Mouse (Mus musculus) midbrain, postnatal 0 days (tissue): ENCODE measurements around the gene Psg22. TPM values are rescaled to one million over a fixed set of nuclear protein-coding genes. Genes with fewer than 3 reads are reported as not detected.
"Not testable (repeated sequence)": the region's sequence is repeated elsewhere in the genome, so short reads cannot be mapped to it uniquely, and the experiment has no call there.

Source experiments
- ATAC-seq: fragments of 200-750 bp; cut with Nextera tagmentation; 2 replicates; pipeline ENCODE4 v1.8.0; 2017; ENCODE audit warnings: moderate number of reproducible peaks, mild to moderate bottlenecking, moderate TSS enrichment, moderate library complexity; ENCODE audit not compliant: low FRiP score
- DNase-seq: peaks from one replicate; pipeline ENCODE4 v3.0.0-alpha.2; 2015; ENCODE audit warnings: low spot score
- H3K27ac ChIP-seq: fragments of 300-500 bp; sonication (generic); 2 replicates; pipeline ENCODE4 v1.5.1; 2014; ENCODE audit warnings: low read depth, mild to moderate bottlenecking, low read length, mixed read lengths
- H3K27me3 ChIP-seq: fragments of 300-500 bp; sonication (generic); 2 replicates; pipeline ENCODE4 v1.6.1; 2014; ENCODE audit warnings: low read length, control low read depth, mixed read lengths; ENCODE audit not compliant: insufficient read depth
- H3K36me3 ChIP-seq: fragments of 300-500 bp; sonication (generic); 2 replicates; pipeline ENCODE4 v1.6.1; 2014; ENCODE audit warnings: low read length, control low read depth, mixed read lengths; ENCODE audit not compliant: insufficient read depth
- H3K4me1 ChIP-seq: fragments of 300-500 bp; sonication (generic); 2 replicates; pipeline ENCODE4 v1.6.1; 2014; ENCODE audit warnings: mild to moderate bottlenecking, control low read depth, antibody characterized with exemption, low read length, mixed read lengths; ENCODE audit not compliant: insufficient read depth
- H3K4me2 ChIP-seq: fragments of 300-500 bp; sonication (generic); 2 replicates; pipeline ENCODE4 v1.6.1; 2014; ENCODE audit warnings: low read depth, mild to moderate bottlenecking, low read length, mixed read lengths; ENCODE audit not compliant: poor library complexity, severe bottlenecking
- H3K4me3 ChIP-seq: fragments of 300-500 bp; sonication (generic); 2 replicates; pipeline ENCODE4 v1.5.1; 2014; ENCODE audit warnings: low read depth, mild to moderate bottlenecking, low read length, moderate library complexity
- H3K9ac ChIP-seq: fragments of 300-500 bp; sonication (generic); replicated peaks from 2 replicates; pipeline ENCODE4 v1.6.1; 2014; ENCODE audit warnings: mild to moderate bottlenecking, low read length, moderate library complexity, mixed read lengths; ENCODE audit not compliant: poor library complexity, severe bottlenecking
- H3K9me3 ChIP-seq: fragments of 300-500 bp; sonication (generic); 2 replicates; pipeline ENCODE4 v1.6.1; 2016; ENCODE audit warnings: low read length, control low read depth
- CTCF ChIP-seq: IDR thresholded peaks from 2 replicates; pipeline ENCODE4 v1.5.1; 2016; ENCODE audit warnings: antibody characterized with exemption, mild to moderate bottlenecking
- WGBS: fragments of 180-500 bp; shearing (Covaris S2); extraction: QIAGEN DNeasy Blood & Tissue Kit; methylation state at CpG from one replicate; pipeline ENCODE4 v1.1.7; 2014; 5-methylcytosine and 5-hydroxymethylcytosine counted together
- polyA plus RNA-seq: library from polyadenylated mRNA; unstranded; fragments of >200 nt; fragmentation: Nextera tagmentation; extraction: Ambion mirVana; gene quantifications from 2 replicates; pipeline ENCODE4 v1.2.1, GENCODE M21; 2015
- total RNA-seq: library from RNA; depleted of rRNA; stranded (reverse); fragments of >200 nt; gene quantifications from 2 replicates; pipeline ENCODE4 v1.2.3, GENCODE M21; 2014; rRNA removed

Gene Psg22
- total and polyA plus RNA-seq, 2 experiments from 2014 or later = not detected

DNA sequence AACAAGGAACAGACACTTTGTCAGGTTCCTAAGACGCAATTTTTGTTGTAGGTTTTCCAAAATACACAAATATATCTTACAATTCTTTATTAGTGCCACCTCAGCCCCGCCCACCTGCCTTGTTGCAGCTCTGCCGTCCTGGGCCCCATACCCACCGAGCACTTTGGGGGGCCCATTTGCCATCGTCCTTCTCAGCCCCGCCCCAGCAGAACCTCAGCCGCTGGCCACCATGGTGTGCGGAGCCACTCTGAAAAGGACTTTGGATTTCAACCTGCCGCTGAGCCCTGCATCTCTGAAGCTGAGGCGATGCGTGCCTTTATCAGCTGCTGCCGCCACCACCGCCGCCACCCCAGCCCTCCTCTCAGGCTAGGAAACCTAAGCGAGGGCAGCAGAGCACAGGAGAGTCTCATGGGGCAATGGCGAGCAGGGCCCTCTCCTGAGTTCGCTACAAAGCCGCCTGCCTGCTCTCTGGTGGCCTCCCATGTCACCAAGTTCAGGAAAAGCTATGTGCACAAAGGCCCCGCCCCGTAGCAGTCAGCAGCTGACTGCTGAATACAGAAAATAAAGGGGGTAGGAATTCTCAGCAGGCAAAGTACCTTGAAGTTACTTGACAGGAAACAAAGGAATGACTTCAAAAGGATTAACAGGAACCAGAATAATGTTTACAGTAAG, 28.4 kb downstream of the Psg22 start:
- Histone ChIP-seq H3K9ac (peak overlapping the region; percentile 59), H3K4me2 (peak overlapping the region; percentile 51), H3K36me3 (no peaks in the 10 kb centered on the region), H3K27me3 (peaks cover 5% of the 10 kb centered on the region; the same call in 1 of the 2 replicates), H3K4me3 (peak overlapping the region; percentile 28), H3K27ac (peak overlapping the region; percentile 12; the same call in 1 of the 2 replicates), H3K4me1 (no peaks in the 10 kb centered on the region), H3K9me3 (no peaks in the 10 kb centered on the region)
- no peak for DNase-seq
- TF ChIP-seq CTCF = no peak
- 7% methylated on average over 20 of the region's 20 CpGs for WGBS
- ATAC-seq = no peak

DNA sequence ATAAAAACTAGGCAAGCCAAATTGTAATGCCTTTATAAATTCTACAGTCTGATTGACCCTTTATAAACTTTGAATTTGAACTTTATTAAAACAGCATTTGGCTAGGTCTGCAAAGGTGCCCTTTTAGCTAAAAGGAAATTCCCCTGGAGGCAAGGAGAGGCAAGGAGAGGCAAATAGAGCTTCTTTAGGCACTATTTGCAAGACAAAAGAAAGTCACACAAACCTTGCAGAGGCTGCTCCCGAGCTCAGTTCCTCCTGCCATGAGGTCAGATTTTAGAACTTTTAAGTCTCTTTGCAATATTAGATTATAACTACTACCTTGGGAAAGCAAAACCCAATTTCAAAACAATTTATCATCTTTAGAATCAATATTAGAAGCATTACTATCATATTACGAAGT, 29.5 kb downstream of the Psg22 start:
- ATAC-seq, H3K4me3 ChIP-seq, H3K27me3 ChIP-seq, H3K9me3 ChIP-seq, H3K27ac ChIP-seq, H3K9ac ChIP-seq, H3K4me1 ChIP-seq, H3K36me3 ChIP-seq, H3K4me2 ChIP-seq, DNase-seq: not testable (repeated sequence)
- 47% methylated on average over 2 of the region's 2 CpGs for WGBS

DNA sequence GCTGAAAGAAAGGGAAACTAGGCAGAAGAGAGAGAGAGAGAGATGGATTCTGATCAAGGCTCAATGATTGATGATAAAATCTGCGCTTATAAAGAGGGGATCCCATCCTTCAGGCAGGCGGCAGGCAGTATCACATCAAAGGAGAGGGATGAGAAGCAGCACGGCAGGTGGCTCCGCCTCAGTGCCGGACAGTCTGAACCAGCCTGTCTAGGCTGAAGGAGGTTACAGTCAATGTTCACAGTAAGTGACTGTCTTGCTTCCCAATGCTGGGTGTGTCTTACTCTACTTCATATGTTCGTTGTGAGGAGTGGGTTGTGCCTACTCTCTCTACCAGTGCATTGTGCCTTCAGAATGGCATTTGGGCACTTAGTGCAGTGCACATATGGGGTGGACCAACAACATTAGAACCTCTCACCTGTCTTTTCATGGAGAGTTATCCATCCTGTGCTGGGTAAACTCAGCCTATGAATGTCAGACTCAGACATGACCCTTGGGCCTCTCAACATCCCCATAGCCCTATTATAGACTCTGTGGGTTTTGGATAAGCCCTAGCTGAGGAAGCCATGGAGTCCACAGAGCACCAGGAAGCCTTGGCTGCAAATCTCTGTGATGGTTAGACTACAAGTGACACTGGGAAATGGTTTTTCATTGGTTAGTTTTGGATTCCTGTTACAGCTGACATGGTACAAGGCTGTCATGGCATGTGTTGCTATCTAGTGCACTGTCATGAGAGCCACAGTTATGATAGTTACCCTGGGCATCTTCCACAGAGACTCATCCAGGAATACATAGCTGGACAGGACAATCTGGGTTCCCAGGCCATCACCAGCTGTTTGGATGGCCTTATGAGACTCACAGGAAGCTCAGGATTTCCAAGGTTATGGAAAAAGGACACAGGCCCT, 31.4 kb downstream of the Psg22 start:
- H3K27me3 ChIP-seq = peaks cover 5% of the 10 kb centered on the region; the same call in 1 of the 2 replicates
- H3K36me3 ChIP-seq = no peaks in the 10 kb centered on the region
- no peaks in the 10 kb centered on the region for H3K4me1 ChIP-seq
- H3K9ac ChIP-seq = no peak overlapping the region
- TF ChIP-seq CTCF = no peak
- H3K4me2 ChIP-seq = no peak overlapping the region
- no peak overlapping the region for H3K4me3 ChIP-seq
- H3K27ac ChIP-seq = no peak overlapping the region
- DNase-seq = no peak
- peak; percentile 52; the same call in 1 of the 2 replicates for ATAC-seq
- H3K9me3 ChIP-seq = no peaks in the 10 kb centered on the region
- whole genome bisulfite sequencing = 19% methylated on average over 6 of the region's 6 CpGs

DNA sequence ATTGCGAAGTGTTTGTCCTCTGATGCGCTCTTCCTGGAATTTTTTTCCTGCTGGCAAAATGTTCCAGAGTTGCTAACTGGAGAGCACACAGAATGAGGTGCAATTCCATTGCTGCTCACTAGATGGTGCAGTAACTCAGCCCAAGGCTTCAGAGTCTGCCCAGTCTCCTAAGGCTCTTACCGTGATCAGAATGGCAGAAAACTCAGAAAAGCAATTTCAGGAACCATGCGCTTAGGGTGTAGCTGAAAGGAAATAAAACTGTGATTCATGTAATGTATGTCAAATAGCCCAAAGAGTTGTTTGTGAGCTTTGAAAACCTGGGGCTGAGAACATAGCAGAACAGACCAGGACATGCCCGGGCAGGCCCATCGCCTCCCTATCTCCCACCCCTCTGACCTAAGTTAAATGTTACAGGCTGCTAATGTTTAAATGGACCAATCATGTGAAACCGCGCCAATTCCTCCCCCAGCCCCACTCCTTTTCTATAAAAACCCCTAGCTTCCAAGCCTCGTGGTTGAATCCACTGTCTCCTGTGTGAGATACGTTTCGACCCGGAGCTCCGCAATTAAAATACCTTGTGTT, 32.1 kb downstream of the Psg22 start:
- not testable (repeated sequence) for H3K4me2 ChIP-seq, H3K4me1 ChIP-seq, H3K27me3 ChIP-seq, H3K9me3 ChIP-seq, H3K4me3 ChIP-seq, H3K9ac ChIP-seq, H3K36me3 ChIP-seq, H3K27ac ChIP-seq
- DNase-seq (peak; percentile 88), ATAC-seq (peak; percentile 90)
- 47% methylated on average over 11 of the region's 13 CpGs for WGBS
- peak; percentile 93 for TF ChIP-seq CTCF

DNA sequence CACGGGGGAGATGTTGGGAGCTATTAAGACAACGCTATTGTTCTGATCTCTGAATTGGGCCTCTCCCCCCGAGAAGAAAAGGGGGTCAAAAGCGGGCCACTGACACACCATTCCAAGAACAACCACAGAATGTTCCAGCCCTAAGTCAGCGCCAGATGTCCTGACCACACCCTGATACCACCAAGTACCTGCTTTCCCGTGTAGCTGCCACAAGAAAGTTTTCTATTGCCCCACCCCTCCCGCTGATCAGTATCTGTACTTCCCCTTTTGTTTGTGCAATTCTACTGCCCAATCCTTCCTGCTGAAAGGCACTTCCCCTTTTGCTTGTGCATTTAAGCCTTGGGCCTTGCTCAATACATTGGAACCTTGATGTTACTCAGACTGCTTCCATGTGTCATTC, 42.3 kb downstream of the Psg22 start:
- not testable (repeated sequence) for ATAC-seq, H3K9ac ChIP-seq, H3K9me3 ChIP-seq, H3K4me3 ChIP-seq, H3K4me1 ChIP-seq, DNase-seq, H3K36me3 ChIP-seq, H3K27ac ChIP-seq, H3K27me3 ChIP-seq, H3K4me2 ChIP-seq
- 93% methylated on average over 7 of the region's 7 CpGs for WGBS

DNA sequence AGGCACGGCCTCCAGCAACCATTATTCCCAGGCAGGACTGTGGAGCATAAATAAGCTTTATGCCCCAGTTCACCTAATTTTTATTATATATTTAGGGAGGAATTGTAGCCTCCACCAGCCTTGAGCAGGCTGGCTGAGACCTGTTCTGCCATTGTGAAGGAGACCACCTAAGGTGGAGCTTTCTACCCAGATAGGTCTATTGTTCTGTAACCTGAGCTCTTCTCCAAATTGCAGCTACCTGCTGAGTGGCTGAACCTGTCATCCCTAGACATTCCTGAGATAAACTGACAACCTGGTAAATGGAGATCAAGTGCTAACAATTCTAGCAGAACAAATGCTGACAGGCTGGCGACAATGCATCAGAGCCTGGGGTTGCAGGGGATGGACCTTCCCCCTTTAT, 45.0 kb downstream of the Psg22 start:
- not testable (repeated sequence) for H3K36me3 ChIP-seq, H3K9me3 ChIP-seq, H3K4me1 ChIP-seq, H3K27ac ChIP-seq, ATAC-seq, H3K9ac ChIP-seq, H3K4me3 ChIP-seq, H3K27me3 ChIP-seq, H3K4me2 ChIP-seq, DNase-seq
- no CpG with 5 or more reads among the region's 2 CpGs for WGBS

Other genes starting within 250 kb of the Psg22 start
- gene Psg26, start 233.9 kb upstream of the Psg22 start, total RNA-seq = not detected in 2 replicates
- not detected in 2 replicates for gene Psg26, start 233.9 kb upstream of the Psg22 start, polyA plus RNA-seq
- gene Psg25, start 185.8 kb upstream of the Psg22 start, total RNA-seq = not detected in 2 replicates
- not detected in 2 replicates for gene Psg25, start 185.8 kb upstream of the Psg22 start, polyA plus RNA-seq
- not detected in 2 replicates for gene Psg27, start 150.8 kb upstream of the Psg22 start, total RNA-seq
- not detected in 2 replicates for gene Psg27, start 150.8 kb upstream of the Psg22 start, polyA plus RNA-seq
- not detected in 2 replicates for gene Psg23, start 101.6 kb upstream of the Psg22 start, total RNA-seq
- gene Psg23, start 101.6 kb upstream of the Psg22 start, polyA plus RNA-seq = not detected in 2 replicates
- not detected in 2 replicates for gene Psg21, start 61.4 kb upstream of the Psg22 start, total RNA-seq
- not detected in 2 replicates for gene Psg21, start 61.4 kb upstream of the Psg22 start, polyA plus RNA-seq
- gene Psg20, start 31.9 kb upstream of the Psg22 start, total RNA-seq = not detected in 2 replicates
- not detected in 2 replicates for gene Psg20, start 31.9 kb upstream of the Psg22 start, polyA plus RNA-seq
- gene Psg19, start 80.4 kb downstream of the Psg22 start, total RNA-seq = not detected in 2 replicates
- not detected in 2 replicates for gene Psg19, start 80.4 kb downstream of the Psg22 start, polyA plus RNA-seq
- not detected in 2 replicates for gene Psg17, start 103.5 kb downstream of the Psg22 start, total RNA-seq
- gene Psg17, start 103.5 kb downstream of the Psg22 start, polyA plus RNA-seq = not detected in 2 replicates
- 2.0 and 3.3 TPM in 2 replicates for gene Mill2, start 121.9 kb downstream of the Psg22 start, total RNA-seq
- 0.64 and 0.93 TPM in 2 replicates for gene Mill2, start 121.9 kb downstream of the Psg22 start, polyA plus RNA-seq
- 17.3 and 18.2 TPM in 2 replicates for gene Pglyrp1, start 153.2 kb downstream of the Psg22 start, total RNA-seq
- gene Pglyrp1, start 153.2 kb downstream of the Psg22 start, polyA plus RNA-seq = 26.8 and 27.1 TPM in 2 replicates
- 21.3 and 25.5 TPM in 2 replicates for gene Ccdc61, start 192.3 kb downstream of the Psg22 start, total RNA-seq
- 29.5 and 35.2 TPM in 2 replicates for gene Ccdc61, start 192.3 kb downstream of the Psg22 start, polyA plus RNA-seq
- 20.9 and 26.5 TPM in 2 replicates for gene Nova2, start 207.8 kb downstream of the Psg22 start, total RNA-seq
- gene Nova2, start 207.8 kb downstream of the Psg22 start, polyA plus RNA-seq = 8.7 and 10.1 TPM in 2 replicates